Mouse (Mus musculus) brown adipose tissue, adult 24 weeks (tissue): ENCODE data around the gene Mrps7. TPM values are rescaled to one million over a fixed set of nuclear protein-coding genes. Genes with fewer than 3 reads are reported as not detected.
"Not testable (repeated sequence)": the region's sequence is repeated elsewhere in the genome, so short reads cannot be mapped to it uniquely, and the experiment has no call there.

Experiments
- H3K27ac ChIP-seq: fragments of 200-500 bp; replicated peaks from 2 replicates; pipeline ENCODE4 v1.5.1; 2012; ENCODE audit warnings: low read depth, mild to moderate bottlenecking, low read length
- H3K4me1 ChIP-seq: fragments of 200-500 bp; 2 replicates; pipeline ENCODE4 v1.6.1; 2012; ENCODE audit warnings: low read length, mixed read lengths; ENCODE audit not compliant: control insufficient read depth, insufficient read depth, insufficient read length
- H3K4me3 ChIP-seq: fragments of 200-500 bp; 2 replicates; pipeline ENCODE4 v1.5.1; 2012; ENCODE audit warnings: low read depth, mild to moderate bottlenecking, low read length, moderate library complexity; ENCODE audit not compliant: insufficient read depth
- polyA plus RNA-seq: library from polyadenylated mRNA; stranded (reverse); fragments of >200 nt; gene quantifications from 2 replicates; pipeline ENCODE4 v1.2.4, GENCODE M21; 2012; ENCODE audit not compliant: missing spikeins, insufficient read depth, insufficient read length

The Mrps7 gene
- polyA plus RNA-seq, 1 experiment, result 106 TPM

GRCm38 (mm10) chr11:115643265-115643664 is 39.5 kb downstream of the Mrps7 start:
- H3K4me3 ChIP-seq, result no peak overlapping the region
- H3K4me1 ChIP-seq, result no peaks in the 10 kb centered on the region
- H3K27ac ChIP-seq, result no peak overlapping the region

GRCm38 (mm10) chr11:115644308-115644707 is 40.6 kb downstream of the Mrps7 start:
- no peaks in the 10 kb centered on the region for H3K4me1 ChIP-seq
- H3K27ac ChIP-seq, result no peak overlapping the region
- H3K4me3 ChIP-seq, result no peak overlapping the region

GRCm38 (mm10) chr11:115645498-115645897 is 41.8 kb downstream of the Mrps7 start:
- not testable (repeated sequence) for H3K27ac ChIP-seq, H3K4me3 ChIP-seq

GRCm38 (mm10) chr11:115646439-115646838 is 42.7 kb downstream of the Mrps7 start:
- Histone ChIP-seq H3K4me1 (no peaks in the 10 kb centered on the region), H3K4me3 (no peak overlapping the region), H3K27ac (no peak overlapping the region)

More at GRCm38 (mm10) chr11:115645498-115645897, 41.8 kb downstream of the Mrps7 start:
- not testable (repeated sequence) for H3K4me1 ChIP-seq

- Histone ChIP-seq H3K4me1 (no peaks in the 10 kb centered on the region), H3K27ac (no peak overlapping the region), H3K4me3 (no peak overlapping the region)
Measured at GRCm38 (mm10) chr11:115647459-115647858, 43.7 kb downstream of the Mrps7 start.

GRCm38 (mm10) chr11:115649706-115650105 is 46.0 kb downstream of the Mrps7 start:
- Histone ChIP-seq H3K27ac (no peak overlapping the region), H3K4me1 (peaks cover 2% of the 10 kb centered on the region)

GRCm38 (mm10) chr11:115651680-115652079 is 48.0 kb downstream of the Mrps7 start:
- peaks cover 2% of the 10 kb centered on the region for H3K4me1 ChIP-seq
- H3K4me3 ChIP-seq, result no peak overlapping the region
- no peak overlapping the region for H3K27ac ChIP-seq

More at GRCm38 (mm10) chr11:115649706-115650105, 46.0 kb downstream of the Mrps7 start:
- H3K4me3 ChIP-seq, result no peak overlapping the region

GRCm38 (mm10) chr11:115653194-115653593 is 49.5 kb downstream of the Mrps7 start:
- Histone ChIP-seq H3K4me1 (peaks cover 2% of the 10 kb centered on the region), H3K27ac (0 out of 2 replicates have a peak overlapping the region, but pooled peaks have one; percentile 47), H3K4me3 (no peak overlapping the region)

GRCm38 (mm10) chr11:115654128-115654527 is 50.4 kb downstream of the Mrps7 start:
- Histone ChIP-seq H3K4me3 (no peak overlapping the region), H3K27ac (no peak overlapping the region), H3K4me1 (peaks cover 2% of the 10 kb centered on the region)

Other genes with a start within 250 kb of the Mrps7 start
- 0.83 and 2.7 TPM in 2 replicates for gene Hid1, start 236.2 kb upstream of the Mrps7 start, polyA plus RNA-seq
- gene Cdr2l, start 222.0 kb upstream of the Mrps7 start, polyA plus RNA-seq, result 1.9 and 2.1 TPM in 2 replicates
- 129 and 138 TPM in 2 replicates for gene Mrpl58, start 200.2 kb upstream of the Mrps7 start, polyA plus RNA-seq
- 2,910 and 3,016 TPM in 2 replicates for gene Atp5h, start 184.0 kb upstream of the Mrps7 start, polyA plus RNA-seq
- 35.3 and 41.1 TPM in 2 replicates for gene Kctd2, start 183.8 kb upstream of the Mrps7 start, polyA plus RNA-seq
- 0.87 and 2.3 TPM in 2 replicates for gene Trim80, start 163.4 kb upstream of the Mrps7 start, polyA plus RNA-seq
- gene Slc16a5, start 141.5 kb upstream of the Mrps7 start, polyA plus RNA-seq, result not detected in 2 replicates
- gene Armc7, start 128.3 kb upstream of the Mrps7 start, polyA plus RNA-seq, result 4.1 TPM in 2 replicates
- 19.1 and 20.9 TPM in 2 replicates for gene Nt5c, start 112.1 kb upstream of the Mrps7 start, polyA plus RNA-seq
- gene Jpt1, start 89.5 kb upstream of the Mrps7 start, polyA plus RNA-seq, result 21.2 and 21.5 TPM in 2 replicates
- gene Sumo2, start 67.6 kb upstream of the Mrps7 start, polyA plus RNA-seq, result 310 and 336 TPM in 2 replicates
- gene Nup85, start 39.5 kb upstream of the Mrps7 start, polyA plus RNA-seq, result 12.4 and 15.7 TPM in 2 replicates
- gene Gga3, start 126 bp downstream of the Mrps7 start, polyA plus RNA-seq, result 4.2 and 6.5 TPM in 2 replicates
- gene Mif4gd, start 9.0 kb downstream of the Mrps7 start, polyA plus RNA-seq, result 120 and 127 TPM in 2 replicates
- 392 and 520 TPM in 2 replicates for gene Slc25a19, start 24.4 kb downstream of the Mrps7 start, polyA plus RNA-seq
- gene Grb2, start 104.7 kb downstream of the Mrps7 start, polyA plus RNA-seq, result 29.1 and 32.4 TPM in 2 replicates
- gene Tmem94, start 161.5 kb downstream of the Mrps7 start, polyA plus RNA-seq, result 18.0 and 23.0 TPM in 2 replicates
- gene Caskin2, start 209.7 kb downstream of the Mrps7 start, polyA plus RNA-seq, result 8.8 and 10.4 TPM in 2 replicates
- gene Tsen54, start 210.8 kb downstream of the Mrps7 start, polyA plus RNA-seq, result 6.1 and 6.8 TPM in 2 replicates
- 4.0 and 5.5 TPM in 2 replicates for gene Llgl2, start 220.1 kb downstream of the Mrps7 start, polyA plus RNA-seq